Comparison of ENCODE assay signal across 8 mouse cellular contexts in genomic region chr11:23979332-23979731, GRCm38 (mm10).
DNase-seq lines count a peak whose midpoint lies in the region; ATAC-seq and TF ChIP-seq lines count a peak whose summit lies in the region.

No protein-coding gene starts in this region.

- no peaks in the 10 kb centered on the region for H3K9me3 ChIP-seq in E14TG2a.4 (ENCODE audit: low read length)
- no peaks in the 10 kb centered on the region for H3K9me3 ChIP-seq in forebrain, embryonic 11.5 days (ENCODE audit: control insufficient read depth, low read length)

- H3K4me2 ChIP-seq in forebrain, embryonic 11.5 days (ENCODE audit: low read depth, low read length, severe bottlenecking), result no peak overlapping the region

- 12% methylated on average over 5 of the region's 5 CpGs for WGBS in forebrain, embryonic 11.5 days
- WGBS in olfactory bulb, adult 2 months, result 12% methylated on average over 5 of the region's 5 CpGs

- ATAC-seq in forebrain, embryonic 11.5 days (replicated peaks; ENCODE audit: low FRiP score), result peak; percentile 71

- intact Hi-C loops in heart, postnatal 14 days (cut with DNase I), result no loop called here

- H3K4me1 ChIP-seq in E14TG2a.4 (replicated peaks; ENCODE audit: low read depth, low read length), result no peaks in the 10 kb centered on the region
- H3K4me1 ChIP-seq in forebrain, embryonic 11.5 days (replicated peaks; ENCODE audit: control insufficient read depth, insufficient read depth, low read length), result no peaks in the 10 kb centered on the region
- H3K4me1 ChIP-seq in olfactory bulb, adult 2 months (ENCODE audit: control insufficient read depth, insufficient read depth, low read length), result 0 out of 2 replicates have a peak, but pooled peaks cover 4% of the 10 kb centered on the region

- no peak overlapping the region for H3K4me3 ChIP-seq in E14TG2a.4 (replicated peaks; ENCODE audit: low read length)
- no peak overlapping the region for H3K4me3 ChIP-seq in forebrain, embryonic 11.5 days (ENCODE audit: low read depth, low read length)
- no peak overlapping the region for H3K4me3 ChIP-seq in olfactory bulb, adult 2 months (ENCODE audit: insufficient read depth, low read depth, low read length)

- DNase-seq in brain, embryonic 14.5 days (ENCODE audit: low read depth), result peak; percentile 94
- peak; percentile 90 for DNase-seq in forebrain, embryonic 11.5 days (ENCODE audit: low spot score)
- DNase-seq in heart, postnatal 14 days, result peak; percentile 74
- peak; percentile 53 to 84 for DNase-seq in kidney, postnatal 36 days
- peak; percentile 36 to 49 for DNase-seq in lung, adult 18-20 months
- peak; percentile 68 for DNase-seq in thymus, postnatal 0 days (ENCODE audit: low spot score)

- TF ChIP-seq POLR2A in brain, embryonic 14.5 days (IDR thresholded peaks at IDR 0.05; ENCODE audit: borderline replicate concordance, extremely low read depth, insufficient read depth, insufficient read length, poor library complexity, severe bottlenecking), result no peak
- no peak for TF ChIP-seq POLR2A in olfactory bulb, adult 2 months (IDR thresholded peaks at IDR 0.05; ENCODE audit: insufficient read depth, low read depth, low read length)

- 0 out of 2 replicates have a peak, but pooled peaks cover 3% of the 10 kb centered on the region for H3K27me3 ChIP-seq in E14TG2a.4 (ENCODE audit: insufficient read depth, low read length)
- H3K27me3 ChIP-seq in forebrain, embryonic 11.5 days (ENCODE audit: control insufficient read depth, insufficient read depth, low read length), result no peaks in the 10 kb centered on the region

- H3K27ac ChIP-seq in forebrain, embryonic 11.5 days (ENCODE audit: low read depth, low read length), result no peak overlapping the region
- no peak overlapping the region for H3K27ac ChIP-seq in olfactory bulb, adult 2 months (ENCODE audit: insufficient read depth, low read depth, low read length)

- H3K36me3 ChIP-seq in E14TG2a.4 (ENCODE audit: insufficient read depth, low read length), result no peaks in the 10 kb centered on the region
- H3K36me3 ChIP-seq in forebrain, embryonic 11.5 days (ENCODE audit: control insufficient read depth, insufficient read depth, low read length), result no peaks in the 10 kb centered on the region

- H3K9ac ChIP-seq in forebrain, embryonic 11.5 days (ENCODE audit: low read length), result no peak overlapping the region

- peak; percentile 94 for TF ChIP-seq CTCF in E14TG2a.4 (conservative IDR thresholded peaks at IDR 0.05; ENCODE audit: low read length)
- peak; percentile 99 for TF ChIP-seq CTCF in brain, embryonic 14.5 days (IDR thresholded peaks at IDR 0.05; ENCODE audit: borderline replicate concordance, extremely low read depth, insufficient read depth, insufficient read length)
- TF ChIP-seq CTCF in olfactory bulb, adult 2 months (IDR thresholded peaks at IDR 0.05; ENCODE audit: insufficient read depth, low read depth, low read length), result peak; percentile 83

Comparison
In these comparisons a context has a peak if more than half of its experiments do, and no peak if none do; other contexts are left out.
1. DNase-seq: peak in every context shown above with its lines; median percentile 94 in brain, embryonic 14.5 days; 90 in forebrain, embryonic 11.5 days; 74 in heart, postnatal 14 days; 68 in kidney, postnatal 36 days; 68 in thymus, postnatal 0 days; 42 in lung, adult 18-20 months.